Mouse (Mus musculus): ENCODE measurements around the gene Sec22a. TPM values are rescaled to one million over a fixed set of nuclear protein-coding genes. Genes with fewer than 3 reads are reported as not detected.

Gene Sec22a
- polyA plus RNA-seq (2012; rRNA removed): 7.3 and 11.3 TPM in 2 replicates

DNA sequence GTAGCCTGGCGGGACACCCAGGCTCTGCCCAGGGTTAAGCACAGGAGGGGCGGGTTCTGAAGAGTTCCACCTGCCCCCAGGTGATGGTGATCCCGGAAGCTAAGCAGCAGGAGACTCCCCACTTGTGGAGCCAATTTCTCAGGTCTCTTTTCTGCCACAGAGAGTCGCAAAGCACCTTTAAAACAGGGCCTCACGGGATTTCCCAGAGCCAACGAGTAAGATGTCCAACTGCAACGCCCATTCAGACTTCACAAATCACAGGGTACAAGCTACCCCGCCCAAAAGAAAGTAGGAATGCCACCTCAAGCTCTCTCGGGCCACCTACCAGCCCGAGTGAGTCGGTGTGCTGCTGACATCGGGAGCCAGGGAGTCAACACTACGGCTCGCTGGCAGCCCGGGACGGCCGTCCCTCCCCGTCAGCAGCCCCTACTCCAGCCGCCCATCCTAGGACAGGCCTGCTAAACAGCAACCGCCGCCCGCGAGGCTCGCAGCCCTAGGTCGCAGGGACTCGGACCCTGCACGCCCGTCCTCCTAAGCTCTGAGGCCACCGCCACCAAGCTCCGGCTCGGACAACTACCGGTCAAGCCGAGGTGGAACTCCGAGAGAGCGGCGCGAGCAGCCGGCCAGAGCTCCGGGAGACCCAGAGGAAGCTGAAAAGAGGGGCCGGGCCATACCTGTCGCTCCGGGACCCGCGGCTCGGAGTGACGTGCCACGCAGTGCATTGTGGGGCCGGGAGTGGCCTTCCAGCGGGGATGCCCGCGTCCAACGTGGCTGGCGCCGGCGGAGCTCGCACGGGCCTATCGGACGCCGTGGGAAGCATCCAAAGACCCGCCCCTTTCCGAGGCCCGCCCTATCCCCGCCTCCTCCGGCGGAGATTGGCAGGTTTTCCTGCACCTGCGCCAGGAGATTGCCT is at the start of gene Sec22a:
Sec22a (minus strand) TSS at position 769 of the 913 bp plus-strand sequence.

Other genes with a start within 250 kb of the Sec22a start
- 58.5 and 65.3 TPM in 2 replicates for gene Adcy5, start 209.0 kb downstream of the Sec22a start, polyA plus RNA-seq (2012; rRNA removed)
- gene Pdia5, start 127.0 kb upstream of the Sec22a start, polyA plus RNA-seq (2012; rRNA removed): 18.2 and 22.0 TPM in 2 replicates
- gene Sema5b, start 177.2 kb upstream of the Sec22a start, polyA plus RNA-seq (2012; rRNA removed): 10.4 and 15.1 TPM in 2 replicates